Mouse (Mus musculus) hindbrain, embryonic 10.5 days (tissue): Measurements from ENCODE around the gene Pacrg. TPM values are rescaled to one million over a fixed set of nuclear protein-coding genes. Genes with fewer than 3 reads are reported as not detected.

Experiments
- DNase-seq: peaks from one replicate; pipeline ENCODE4 v3.0.0-alpha.2; 2017; ENCODE audit warnings: low spot score
- H3K27ac ChIP-seq: fragments of 300-500 bp; sonication (generic); 2 replicates; pipeline ENCODE4 v1.5.1; 2016; ENCODE audit warnings: mild to moderate bottlenecking, moderate library complexity
- H3K27me3 ChIP-seq: fragments of 300-500 bp; sonication (generic); 2 replicates; pipeline ENCODE4 v1.6.1; 2016; ENCODE audit warnings: mild to moderate bottlenecking; ENCODE audit not compliant: poor library complexity, insufficient read depth, severe bottlenecking
- H3K36me3 ChIP-seq: fragments of 300-500 bp; sonication (generic); 2 replicates; pipeline ENCODE4 v1.6.1; 2016; ENCODE audit warnings: mild to moderate bottlenecking, moderate library complexity
- H3K4me1 ChIP-seq: fragments of 300-500 bp; sonication (generic); replicated peaks from 2 replicates; pipeline ENCODE4 v1.6.1; 2016; ENCODE audit warnings: mild to moderate bottlenecking
- H3K4me3 ChIP-seq: fragments of 300-500 bp; sonication (generic); 2 replicates; pipeline ENCODE4 v1.5.1; 2016; ENCODE audit warnings: mild to moderate bottlenecking, moderate library complexity
- H3K9me3 ChIP-seq: fragments of 300-500 bp; sonication (generic); 2 replicates; pipeline ENCODE4 v1.6.1; 2016; ENCODE audit warnings: mild to moderate bottlenecking, moderate library complexity
- WGBS: fragments of 180-500 bp; shearing (Covaris S2); methylation state at CpG from one replicate; pipeline ENCODE4 v1.1.7; 2016; 5-methylcytosine and 5-hydroxymethylcytosine counted together
- polyA plus RNA-seq: library from polyadenylated mRNA; unstranded; fragments of >200 nt; fragmentation: Nextera tagmentation; extraction: Ambion mirVana; gene quantifications from 2 replicates; pipeline ENCODE4 v1.2.1, GENCODE M21; 2016

Gene Pacrg
- polyA plus RNA-seq, 1 experiment from 2014 or later = 5.5 TPM

DNA sequence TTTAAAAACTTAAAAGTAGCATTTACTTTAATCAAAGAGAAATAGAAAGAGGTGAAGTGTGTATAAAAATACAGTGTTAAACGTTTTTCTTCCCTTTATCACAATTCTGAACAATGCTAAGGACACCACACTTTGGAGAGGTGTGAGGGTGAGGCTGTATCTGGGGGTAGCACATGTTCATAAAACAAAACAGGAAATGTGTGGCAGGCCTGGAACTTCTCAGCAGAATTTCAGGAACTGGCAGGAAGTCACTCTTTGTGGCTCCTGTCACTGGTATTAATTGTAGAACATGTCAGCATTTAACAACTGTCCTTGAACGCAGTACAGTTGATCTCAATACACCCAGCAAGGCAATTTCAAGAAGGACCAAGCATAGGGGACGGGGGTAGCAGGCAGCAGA, 234.0 kb downstream of the Pacrg start:
- no peak for DNase-seq
- H3K4me3 ChIP-seq = no peak overlapping the region
- 71% methylated on average over 3 of the region's 3 CpGs for WGBS
- no peaks in the 10 kb centered on the region for H3K27me3 ChIP-seq
- no peaks in the 10 kb centered on the region for H3K4me1 ChIP-seq
- no peaks in the 10 kb centered on the region for H3K36me3 ChIP-seq
- no peaks in the 10 kb centered on the region for H3K9me3 ChIP-seq
- H3K27ac ChIP-seq = no peak overlapping the region

DNA sequence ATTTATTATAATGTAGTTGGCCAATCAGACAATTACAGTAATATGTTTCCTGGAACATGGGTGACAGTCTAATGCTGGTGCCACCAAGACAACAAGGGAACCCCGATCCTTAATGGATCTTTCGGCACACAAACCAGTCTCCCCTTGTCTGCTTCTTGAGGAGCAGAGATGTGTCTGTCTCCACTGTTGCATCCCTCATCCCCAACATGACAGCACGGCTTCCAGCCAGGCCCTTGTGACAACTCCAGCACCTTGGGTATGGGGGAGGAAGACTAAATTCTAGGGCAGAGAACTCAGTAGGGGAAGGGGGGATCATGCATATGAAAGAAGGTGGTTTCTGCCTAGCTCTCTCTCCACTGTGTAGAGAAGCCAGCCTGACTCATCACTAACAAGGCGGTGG, 242.4 kb downstream of the Pacrg start:
- Histone ChIP-seq H3K4me1 (no peaks in the 10 kb centered on the region), H3K27me3 (no peaks in the 10 kb centered on the region), H3K36me3 (no peaks in the 10 kb centered on the region), H3K9me3 (no peaks in the 10 kb centered on the region), H3K4me3 (no peak overlapping the region), H3K27ac (no peak overlapping the region)
- WGBS = 90% methylated on average over 4 of the region's 4 CpGs
- no peak for DNase-seq

DNA sequence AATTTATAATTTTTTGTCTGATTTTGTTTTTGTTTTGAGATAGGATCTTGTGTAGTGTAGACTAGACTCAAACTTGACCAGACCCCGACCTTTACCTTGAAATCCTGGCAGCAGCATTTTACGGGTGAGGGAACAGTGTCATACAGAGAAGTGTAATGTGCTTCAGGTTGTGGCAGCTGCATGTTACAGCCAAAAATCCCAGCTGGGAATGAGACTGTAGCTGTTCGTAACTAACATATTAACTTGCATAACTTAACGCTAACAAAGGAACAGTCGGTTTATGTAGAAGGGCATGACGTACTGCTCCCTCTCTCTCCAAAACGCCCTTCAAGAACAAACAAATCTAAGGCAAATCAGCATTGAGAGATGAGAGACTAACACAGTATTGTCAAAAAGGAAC, 250.5 kb downstream of the Pacrg start:
- Histone ChIP-seq H3K4me3 (no peak overlapping the region), H3K4me1 (no peaks in the 10 kb centered on the region), H3K27me3 (no peaks in the 10 kb centered on the region), H3K27ac (no peak overlapping the region), H3K36me3 (no peaks in the 10 kb centered on the region), H3K9me3 (no peaks in the 10 kb centered on the region)
- 83% methylated on average over 7 of the region's 7 CpGs for WGBS
- DNase-seq = no peak

DNA sequence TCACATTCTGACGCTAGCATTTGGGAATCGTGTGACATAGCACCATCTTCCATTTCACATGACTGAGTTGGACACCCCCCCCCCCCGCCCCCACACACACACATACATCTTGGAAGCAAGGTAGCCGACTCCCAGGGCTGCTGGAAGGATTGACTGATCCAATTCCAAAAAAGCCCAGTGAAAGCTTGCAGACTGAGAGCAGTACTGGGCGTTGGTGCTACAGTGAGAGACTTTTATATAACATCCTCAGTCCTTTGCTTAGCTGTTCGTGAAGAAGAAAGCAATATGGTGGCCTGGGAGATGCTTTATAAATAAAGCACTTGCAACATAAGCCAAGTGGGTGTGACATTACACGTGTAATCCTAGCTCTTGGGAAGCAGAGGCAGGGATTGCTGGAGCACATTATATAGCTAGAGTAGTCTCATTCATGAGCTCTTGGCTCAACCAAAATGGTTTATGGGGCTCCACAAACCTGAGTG, 251.2 kb downstream of the Pacrg start:
- WGBS = 84% methylated on average over 7 of the region's 7 CpGs

DNA sequence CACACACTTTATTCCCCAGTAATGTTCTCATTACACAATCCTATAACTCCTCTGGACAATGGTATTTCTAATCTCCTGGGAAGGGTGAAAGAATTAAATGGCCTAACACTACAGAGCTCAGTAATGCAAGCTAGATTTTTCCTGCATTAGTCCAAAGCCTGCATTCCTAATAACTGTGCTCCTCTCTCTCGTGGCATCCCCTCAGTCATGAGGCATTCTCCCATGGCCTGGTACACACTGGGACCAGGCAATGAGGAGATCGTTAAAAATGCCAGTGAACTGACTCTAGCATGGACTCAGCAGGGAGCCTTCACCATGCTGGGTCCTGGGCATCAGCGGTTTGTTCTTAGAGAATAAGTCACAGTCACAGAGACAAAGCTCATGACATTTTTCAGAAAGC, 256.8 kb downstream of the Pacrg start:
- Histone ChIP-seq H3K27me3 (no peaks in the 10 kb centered on the region), H3K27ac (no peak overlapping the region), H3K4me3 (no peak overlapping the region), H3K36me3 (no peaks in the 10 kb centered on the region), H3K9me3 (no peaks in the 10 kb centered on the region), H3K4me1 (0 out of 2 replicates have a peak, but pooled peaks cover 2% of the 10 kb centered on the region)
- DNase-seq = no peak
- WGBS = 58% methylated on average over 3 of the region's 3 CpGs

More for the DNA sequence above, 251.2 kb downstream of the Pacrg start:
- Histone ChIP-seq H3K9me3 (no peaks in the 10 kb centered on the region), H3K36me3 (no peaks in the 10 kb centered on the region), H3K27me3 (no peaks in the 10 kb centered on the region), H3K4me3 (no peak overlapping the region), H3K27ac (no peak overlapping the region), H3K4me1 (no peaks in the 10 kb centered on the region)
- no peak for DNase-seq

DNA sequence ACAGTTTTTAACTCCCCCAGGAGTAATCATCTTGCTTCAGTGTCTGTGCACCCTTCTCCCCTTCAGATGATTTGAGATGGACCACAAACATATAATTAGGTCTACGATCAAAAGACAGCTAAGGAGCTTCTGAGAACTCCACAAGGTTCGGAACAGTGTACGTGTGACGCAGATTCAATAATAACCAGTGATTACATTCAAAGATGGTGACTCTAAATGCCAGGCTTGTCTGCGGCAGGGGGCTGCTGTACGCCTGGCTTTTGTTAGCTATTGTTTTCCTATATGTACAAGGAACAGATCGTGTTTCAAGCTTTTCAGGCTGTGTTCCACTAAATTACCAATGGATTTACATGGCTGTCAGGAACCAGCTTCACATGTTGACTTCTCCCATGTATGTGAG, 264.8 kb downstream of the Pacrg start:
- WGBS = 85% methylated on average over 7 of the region's 7 CpGs
- no peaks in the 10 kb centered on the region for H3K36me3 ChIP-seq
- H3K4me3 ChIP-seq = no peak overlapping the region
- no peak overlapping the region for H3K27ac ChIP-seq
- H3K4me1 ChIP-seq = no peaks in the 10 kb centered on the region
- DNase-seq = no peak
- H3K27me3 ChIP-seq = no peaks in the 10 kb centered on the region
- H3K9me3 ChIP-seq = no peaks in the 10 kb centered on the region

DNA sequence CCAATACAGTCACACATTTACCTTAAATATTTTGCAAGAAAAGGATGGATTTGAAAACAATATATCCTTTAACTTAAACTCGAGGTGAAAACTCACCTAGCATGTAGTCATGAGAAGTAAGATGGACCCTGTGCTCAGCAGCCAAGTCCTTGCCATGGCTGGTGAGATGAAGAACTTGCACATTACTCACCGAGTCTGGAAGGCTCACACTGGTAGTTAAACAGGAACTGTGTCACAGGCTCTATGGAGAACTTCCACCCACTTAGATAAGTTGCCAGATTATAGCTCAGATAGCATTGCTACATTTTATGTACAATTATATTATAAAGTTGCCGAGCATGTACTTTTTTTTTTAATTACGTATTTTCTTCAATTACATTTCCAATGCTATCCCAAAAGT, 267.7 kb downstream of the Pacrg start:
- H3K27me3 ChIP-seq = no peaks in the 10 kb centered on the region
- WGBS = 88% methylated on average over 4 of the region's 4 CpGs
- no peak for DNase-seq
- no peak overlapping the region for H3K27ac ChIP-seq
- no peaks in the 10 kb centered on the region for H3K36me3 ChIP-seq
- H3K4me1 ChIP-seq = no peaks in the 10 kb centered on the region
- H3K4me3 ChIP-seq = no peak overlapping the region
- H3K9me3 ChIP-seq = no peaks in the 10 kb centered on the region

DNA sequence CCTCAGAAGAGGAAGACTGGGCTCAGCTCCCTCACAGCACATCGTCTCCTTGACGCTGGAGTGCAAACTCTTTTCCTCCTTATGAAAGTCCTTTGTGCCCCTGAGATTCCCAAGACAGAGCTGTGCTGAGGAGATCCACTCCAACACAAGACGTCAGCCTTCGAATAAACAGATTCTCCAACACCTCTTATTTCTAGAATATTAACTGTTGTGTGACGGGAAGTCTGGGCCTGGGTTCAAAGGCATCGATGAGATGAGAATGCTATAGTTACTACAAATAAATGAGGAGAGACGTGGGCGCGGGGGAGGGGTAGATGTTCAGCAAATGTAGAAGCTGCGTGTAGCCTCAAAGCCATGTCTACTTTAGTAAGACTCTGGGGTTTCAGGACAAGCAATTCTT, 270.8 kb downstream of the Pacrg start:
- no peaks in the 10 kb centered on the region for H3K9me3 ChIP-seq
- no peaks in the 10 kb centered on the region for H3K27me3 ChIP-seq
- 90% methylated on average over 10 of the region's 10 CpGs for WGBS
- no peaks in the 10 kb centered on the region for H3K4me1 ChIP-seq
- no peak overlapping the region for H3K4me3 ChIP-seq
- H3K36me3 ChIP-seq = no peaks in the 10 kb centered on the region
- H3K27ac ChIP-seq = no peak overlapping the region
- no peak for DNase-seq

DNA sequence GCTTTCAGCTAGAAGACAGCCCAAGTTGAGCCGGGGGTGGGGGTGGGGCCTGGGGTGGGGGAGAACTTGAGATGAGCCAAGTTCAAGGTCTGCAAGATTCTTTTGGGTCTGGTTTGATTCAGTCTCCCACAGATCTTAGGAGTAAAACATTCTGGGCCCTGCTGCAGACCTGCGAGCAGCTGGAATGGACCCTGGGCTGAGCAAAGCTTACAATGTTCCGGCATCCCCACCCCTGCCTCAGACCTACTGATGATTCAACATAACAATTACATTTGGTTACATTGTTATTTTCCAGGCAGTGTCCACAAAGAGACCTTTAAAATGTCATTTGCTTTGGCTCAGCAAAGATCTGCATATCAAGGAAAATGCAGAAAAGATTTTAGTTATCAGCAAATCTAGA, 272.7 kb downstream of the Pacrg start:
- H3K4me1 ChIP-seq = no peaks in the 10 kb centered on the region
- H3K27me3 ChIP-seq = no peaks in the 10 kb centered on the region
- DNase-seq = no peak
- H3K4me3 ChIP-seq = no peak overlapping the region
- 86% methylated on average over 3 of the region's 3 CpGs for WGBS
- H3K27ac ChIP-seq = no peak overlapping the region
- no peaks in the 10 kb centered on the region for H3K36me3 ChIP-seq
- H3K9me3 ChIP-seq = no peaks in the 10 kb centered on the region

DNA sequence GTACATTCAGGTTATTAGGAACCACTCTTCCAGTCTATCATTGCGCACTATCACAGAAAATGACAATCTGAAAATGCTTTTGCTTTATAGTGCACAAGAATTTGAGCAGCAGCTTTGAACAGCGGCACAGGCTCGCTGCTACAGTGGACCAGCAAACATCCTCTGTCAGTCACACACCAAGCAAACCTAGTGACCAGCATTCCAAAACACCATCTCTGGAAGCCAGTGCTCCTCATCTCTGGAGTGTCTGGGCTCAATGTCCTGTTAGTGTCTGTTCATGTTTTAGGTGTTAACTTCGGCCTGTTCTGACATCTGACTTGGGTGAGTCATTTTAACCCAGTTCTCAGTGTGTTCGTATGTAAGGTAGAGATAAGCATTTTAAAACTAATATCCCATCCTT, 275.9 kb downstream of the Pacrg start:
- DNase-seq = no peak
- H3K9me3 ChIP-seq = no peaks in the 10 kb centered on the region
- WGBS = 91% methylated on average over 5 of the region's 5 CpGs
- no peak overlapping the region for H3K4me3 ChIP-seq
- H3K4me1 ChIP-seq = no peaks in the 10 kb centered on the region
- H3K27ac ChIP-seq = no peak overlapping the region
- no peaks in the 10 kb centered on the region for H3K36me3 ChIP-seq
- no peaks in the 10 kb centered on the region for H3K27me3 ChIP-seq

DNA sequence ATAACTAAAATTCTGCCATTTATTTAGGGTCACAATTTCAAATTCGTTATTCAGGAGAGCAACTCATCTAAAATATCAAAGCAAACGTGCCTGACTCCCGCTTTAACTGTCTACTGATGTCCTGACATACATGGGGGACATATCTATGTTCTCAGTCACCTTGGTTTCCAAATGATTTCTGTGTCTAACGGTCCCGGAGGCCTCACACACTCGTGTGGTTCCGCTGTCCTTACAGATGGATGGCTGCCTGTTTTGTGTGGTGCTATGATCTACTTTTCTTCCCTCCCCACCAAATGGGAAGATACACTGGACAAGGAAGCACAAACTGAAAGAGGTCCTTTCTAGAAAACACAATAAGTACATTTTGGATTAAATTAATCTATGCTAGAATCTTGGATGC, 277.2 kb downstream of the Pacrg start:
- Histone ChIP-seq H3K4me1 (no peaks in the 10 kb centered on the region), H3K36me3 (no peaks in the 10 kb centered on the region), H3K27me3 (no peaks in the 10 kb centered on the region), H3K4me3 (no peak overlapping the region), H3K9me3 (no peaks in the 10 kb centered on the region), H3K27ac (no peak overlapping the region)
- DNase-seq = no peak
- 92% methylated on average over 7 of the region's 7 CpGs for WGBS

DNA sequence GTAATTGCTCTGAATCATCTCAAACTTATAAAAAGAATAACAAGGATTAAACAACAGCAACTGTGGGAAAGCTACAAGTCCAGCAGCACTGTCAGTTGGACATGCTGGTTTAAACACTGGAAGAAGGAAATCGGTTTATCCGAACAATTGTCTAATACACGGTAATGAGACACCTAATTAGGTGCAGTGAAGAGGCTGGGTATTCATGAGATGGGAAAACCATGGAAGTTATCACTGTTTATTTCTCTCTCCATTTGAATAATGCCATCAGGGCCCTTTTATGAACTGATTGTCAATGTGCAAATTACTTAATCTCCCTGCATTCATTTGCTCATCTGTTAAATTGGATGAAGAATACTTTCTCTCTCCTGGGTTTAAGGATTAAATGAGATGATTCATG, 280.1 kb downstream of the Pacrg start:
- DNase-seq = no peak
- WGBS = 90% methylated on average over 3 of the region's 3 CpGs
- H3K9me3 ChIP-seq = no peaks in the 10 kb centered on the region
- no peak overlapping the region for H3K4me3 ChIP-seq
- no peaks in the 10 kb centered on the region for H3K4me1 ChIP-seq
- no peaks in the 10 kb centered on the region for H3K27me3 ChIP-seq
- H3K36me3 ChIP-seq = no peaks in the 10 kb centered on the region
- H3K27ac ChIP-seq = no peak overlapping the region

DNA sequence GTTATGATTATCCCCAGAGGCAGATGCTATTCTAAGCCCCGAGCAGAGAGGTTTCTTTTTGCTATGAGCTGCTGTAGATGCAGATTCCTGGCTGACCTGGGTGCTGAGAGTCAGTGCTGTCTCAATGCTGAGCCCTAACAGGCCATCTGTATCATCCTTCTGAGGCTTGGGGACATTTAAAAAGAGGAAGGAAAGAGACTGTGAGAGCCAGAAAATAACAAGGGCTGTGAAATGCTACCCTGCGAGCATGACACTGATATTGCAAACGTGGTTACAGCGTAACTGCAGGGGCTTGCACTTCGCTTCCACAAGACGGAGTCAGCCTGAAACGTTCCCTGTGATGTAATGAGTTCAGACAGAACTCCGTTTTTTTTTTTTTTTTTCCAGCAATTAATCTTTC, 281.4 kb downstream of the Pacrg start:
- Histone ChIP-seq H3K27ac (no peak overlapping the region), H3K4me1 (no peaks in the 10 kb centered on the region), H3K27me3 (no peaks in the 10 kb centered on the region), H3K9me3 (no peaks in the 10 kb centered on the region), H3K36me3 (no peaks in the 10 kb centered on the region), H3K4me3 (no peak overlapping the region)
- DNase-seq = no peak
- 83% methylated on average over 8 of the region's 8 CpGs for WGBS

DNA sequence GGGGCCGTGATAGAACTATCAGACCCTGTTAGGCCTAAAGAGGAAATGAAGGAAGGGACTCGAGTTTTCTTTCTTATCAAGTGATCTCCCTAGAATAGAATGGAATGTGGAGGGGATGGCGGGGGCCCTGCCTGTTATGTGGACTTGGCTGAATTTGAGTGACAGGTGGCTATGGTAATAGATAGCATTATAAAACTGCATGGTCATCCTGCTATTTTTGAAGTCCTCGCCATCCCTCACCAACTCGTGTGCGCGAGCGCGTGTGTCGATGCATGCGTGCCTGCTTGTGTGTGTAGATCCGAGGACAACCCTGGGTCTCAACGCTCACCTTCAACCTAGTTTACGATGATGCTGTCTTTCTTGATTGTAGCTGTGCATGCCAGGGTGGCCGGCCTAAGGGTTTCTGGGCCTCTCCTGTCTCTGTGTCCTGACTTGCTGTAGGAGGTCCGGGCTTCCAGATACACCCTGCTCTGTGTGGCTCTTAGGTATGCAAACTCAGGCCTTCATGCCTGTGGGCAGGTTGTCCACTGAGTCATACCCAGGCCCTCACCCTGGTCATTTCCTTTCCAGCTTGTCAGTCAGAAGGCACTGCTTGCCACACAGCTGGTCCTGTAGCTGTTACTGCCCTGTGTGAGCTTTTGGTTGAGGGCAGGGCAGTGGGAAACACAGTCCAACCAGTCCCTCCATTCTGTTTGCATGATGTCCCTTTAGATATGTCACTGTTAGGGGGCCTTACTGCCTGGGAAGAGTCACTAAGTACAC, 287.6 kb downstream of the Pacrg start:
- Histone ChIP-seq H3K9me3 (no peaks in the 10 kb centered on the region), H3K36me3 (no peaks in the 10 kb centered on the region), H3K4me1 (no peaks in the 10 kb centered on the region), H3K4me3 (no peak overlapping the region), H3K27ac (no peak overlapping the region), H3K27me3 (0 out of 2 replicates have a peak, but pooled peaks cover 4% of the 10 kb centered on the region)
- DNase-seq = no peak
- 92% methylated on average over 16 of the region's 16 CpGs for WGBS
